Mouse (Mus musculus) neural tube, embryonic 14.5 days (tissue): ENCODE data around the gene BC030867. TPM values are rescaled to one million over a fixed set of nuclear protein-coding genes. Genes with fewer than 3 reads are reported as not detected.

ENCODE experiments used
- ATAC-seq: fragments of 200-750 bp; cut with Nextera tagmentation; 2 replicates; pipeline ENCODE4 v1.8.0; 2017; ENCODE audit warnings: low read depth, mild to moderate bottlenecking, moderate TSS enrichment, moderate library complexity
- H3K27ac ChIP-seq: fragments of 300-500 bp; sonication (generic); 2 replicates; pipeline ENCODE4 v1.5.1; 2014; ENCODE audit warnings: low read depth, mild to moderate bottlenecking, control low read depth, low read length, moderate library complexity, mixed read lengths
- H3K27me3 ChIP-seq: fragments of 300-500 bp; sonication (generic); 2 replicates; pipeline ENCODE4 v1.6.1; 2014; ENCODE audit warnings: low read length; ENCODE audit not compliant: control insufficient read depth, insufficient read depth
- H3K36me3 ChIP-seq: fragments of 300-500 bp; sonication (generic); 2 replicates; pipeline ENCODE4 v1.6.1; 2014; ENCODE audit warnings: low read length, mixed read lengths; ENCODE audit not compliant: control insufficient read depth, insufficient read depth
- H3K4me1 ChIP-seq: fragments of 300-500 bp; sonication (generic); 2 replicates; pipeline ENCODE4 v1.6.1; 2014; ENCODE audit warnings: low read length; ENCODE audit not compliant: control insufficient read depth, insufficient read depth
- H3K4me2 ChIP-seq: fragments of 300-500 bp; sonication (generic); 2 replicates; pipeline ENCODE4 v1.6.1; 2014; ENCODE audit warnings: mild to moderate bottlenecking, low read depth, low read length, control low read depth
- H3K4me3 ChIP-seq: fragments of 300-500 bp; sonication (generic); 2 replicates; pipeline ENCODE4 v1.5.1; 2014; ENCODE audit warnings: low read depth, low read length, control low read depth, mixed read lengths
- H3K9ac ChIP-seq: fragments of 300-500 bp; sonication (generic); replicated peaks from 2 replicates; pipeline ENCODE4 v1.6.1; 2014; ENCODE audit warnings: low read depth, mild to moderate bottlenecking, control low read depth, low read length, mixed read lengths
- H3K9me3 ChIP-seq: fragments of 300-500 bp; sonication (generic); 2 replicates; pipeline ENCODE4 v1.6.1; 2016; ENCODE audit warnings: low read length; ENCODE audit not compliant: control insufficient read depth
- WGBS: fragments of 180-500 bp; shearing (Covaris S2); extraction: QIAGEN DNeasy Blood & Tissue Kit; methylation state at CpG from one replicate; pipeline ENCODE4 v1.1.7; 2014; 5-methylcytosine and 5-hydroxymethylcytosine counted together
- polyA plus RNA-seq: library from polyadenylated mRNA; unstranded; fragments of >200 nt; fragmentation: Nextera tagmentation; extraction: Ambion mirVana; gene quantifications from 2 replicates; pipeline ENCODE4 v1.2.1, GENCODE M21; 2014

Gene BC030867
- polyA plus RNA-seq, 1 experiment from 2014 or later = 1.4 TPM

DNA sequence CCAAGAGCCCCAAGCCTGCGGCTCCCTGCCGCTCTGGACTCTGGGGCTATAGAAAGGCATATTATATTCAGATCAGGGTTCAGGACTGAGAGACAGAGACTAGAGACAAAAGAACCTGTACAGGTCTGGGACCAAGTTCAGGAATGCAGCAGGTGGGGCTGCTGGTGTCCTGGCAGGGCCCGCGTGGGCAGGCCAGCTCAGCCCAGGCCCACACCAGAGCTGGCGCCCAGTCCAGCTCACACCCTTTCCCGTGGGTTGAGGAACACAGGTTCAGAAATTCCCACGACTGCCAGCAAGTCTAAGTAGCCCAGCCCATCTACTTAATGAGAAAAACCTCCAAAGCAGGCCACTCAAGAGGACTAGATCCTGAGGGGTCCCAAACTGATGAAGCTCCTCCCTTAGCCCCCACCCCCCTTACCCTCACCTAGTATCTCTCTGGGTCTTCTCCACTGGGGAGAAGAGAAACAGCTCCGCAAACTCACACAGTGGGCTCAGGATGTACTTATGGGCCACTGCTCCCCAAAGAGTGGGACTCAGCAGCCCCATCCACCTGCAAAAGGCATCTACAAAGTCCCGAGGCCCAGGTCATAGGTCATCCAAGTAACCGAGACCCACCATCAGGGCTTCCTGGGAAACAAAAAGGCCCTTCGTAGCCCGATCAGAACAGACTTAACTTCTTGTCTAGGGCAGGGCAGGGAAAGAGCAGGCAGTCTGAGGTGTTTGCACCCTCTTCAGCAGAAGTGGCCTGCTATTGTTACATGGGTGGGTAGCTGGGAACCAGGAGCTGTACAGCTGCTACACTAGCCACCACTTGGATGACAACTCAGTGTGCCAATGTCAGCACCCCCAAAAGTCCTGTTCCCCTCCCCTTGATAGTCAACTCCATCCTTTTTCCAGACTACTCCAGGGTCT, 22.4 kb upstream of the BC030867 start:
- H3K9me3 ChIP-seq = no peaks in the 10 kb centered on the region
- 78% methylated on average over 12 of the region's 12 CpGs for WGBS
- H3K36me3 ChIP-seq = no peaks in the 10 kb centered on the region
- H3K4me3 ChIP-seq = no peak overlapping the region
- peak overlapping the region; percentile 91 for H3K4me2 ChIP-seq
- H3K9ac ChIP-seq = no peak overlapping the region; the same call in 1 of the 2 replicates
- no peak for ATAC-seq
- no peak overlapping the region; the same call in 1 of the 2 replicates for H3K27ac ChIP-seq
- no peaks in the 10 kb centered on the region for H3K27me3 ChIP-seq
- H3K4me1 ChIP-seq = peaks cover 47% of the 10 kb centered on the region

DNA sequence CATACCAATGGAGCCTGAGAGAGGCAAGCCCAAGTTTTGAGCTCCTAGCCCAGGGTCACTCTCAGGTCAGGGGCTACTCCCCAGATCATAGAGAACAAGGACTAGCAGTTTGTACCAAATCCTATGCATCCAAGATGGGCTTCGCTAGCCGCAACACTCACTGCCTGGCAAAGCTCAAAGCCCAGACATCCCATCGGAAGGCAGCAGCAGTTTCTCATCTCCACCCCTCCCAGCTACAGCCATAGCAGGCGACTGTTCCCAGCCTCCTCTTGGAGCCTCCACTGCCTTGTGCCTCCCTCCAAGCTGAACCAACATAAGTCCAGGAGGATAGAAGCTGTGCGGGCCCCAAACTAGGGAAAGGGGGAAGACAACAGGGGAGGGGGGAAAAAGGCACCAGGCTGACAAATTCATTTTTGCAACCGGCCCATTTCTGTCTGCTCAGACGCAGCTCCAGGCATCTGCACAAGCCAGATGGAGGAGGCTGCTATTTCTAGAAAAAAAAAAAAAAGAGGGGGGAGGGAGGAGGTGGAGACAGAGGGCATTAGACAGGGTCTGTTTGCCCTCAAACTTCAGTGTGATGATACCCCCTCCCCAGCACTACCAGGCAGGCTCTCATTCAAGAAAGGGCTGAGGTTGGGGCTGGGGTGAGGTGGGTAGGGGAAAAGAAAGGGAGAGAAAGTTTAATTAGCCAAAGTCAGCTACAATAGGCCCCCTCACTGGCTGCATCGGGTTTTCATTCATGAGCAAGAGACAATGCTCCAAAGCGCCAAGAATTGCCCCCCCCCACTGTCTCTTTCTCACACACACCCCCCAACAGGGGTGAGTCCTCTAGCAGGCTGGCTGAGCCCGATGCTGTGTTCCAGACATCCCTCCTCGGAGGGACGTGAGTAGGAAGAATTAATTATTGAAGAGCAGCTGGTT, 21.2 kb upstream of the BC030867 start:
- Histone ChIP-seq H3K27me3 (no peaks in the 10 kb centered on the region), H3K4me2 (peak overlapping the region; percentile 91), H3K27ac (peak overlapping the region; percentile 94), H3K4me3 (peak overlapping the region; percentile 86), H3K9me3 (no peaks in the 10 kb centered on the region), H3K36me3 (no peaks in the 10 kb centered on the region), H3K4me1 (peaks cover 47% of the 10 kb centered on the region), H3K9ac (peak overlapping the region; percentile 94)
- ATAC-seq = peak; percentile 49
- 10% methylated on average over 12 of the region's 12 CpGs for WGBS

DNA sequence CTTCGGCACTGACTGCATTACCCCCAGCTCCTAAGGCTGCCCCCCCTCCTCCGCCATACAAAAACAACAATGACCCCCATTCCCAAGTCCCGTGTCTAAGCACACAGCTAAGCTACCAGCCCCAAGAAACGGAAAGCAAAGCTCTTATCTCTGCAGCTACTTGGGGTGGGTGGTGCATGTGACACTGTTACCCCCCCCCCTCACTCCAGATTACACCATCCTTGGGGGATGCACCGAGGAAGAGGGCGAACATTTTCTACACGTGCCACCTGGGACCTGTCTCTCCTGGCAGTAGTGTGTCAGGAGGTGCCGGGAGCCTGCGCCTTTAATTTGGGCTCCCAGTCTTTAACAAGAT, 20.5 kb upstream of the BC030867 start:
- ATAC-seq = peak; percentile 12
- H3K4me1 ChIP-seq = peaks cover 47% of the 10 kb centered on the region
- peak overlapping the region; percentile 94 for H3K27ac ChIP-seq
- H3K4me2 ChIP-seq = peak overlapping the region; percentile 91
- peak overlapping the region; percentile 94 for H3K9ac ChIP-seq
- H3K4me3 ChIP-seq = peak overlapping the region; percentile 86
- H3K36me3 ChIP-seq = no peaks in the 10 kb centered on the region
- H3K27me3 ChIP-seq = no peaks in the 10 kb centered on the region
- no peaks in the 10 kb centered on the region for H3K9me3 ChIP-seq
- 22% methylated on average over 9 of the region's 9 CpGs for WGBS

GRCm38 (mm10) chr11:102228646-102229268, 19.9 kb upstream of the BC030867 start:
- ATAC-seq = no peak
- 10% methylated on average over 7 of the region's 7 CpGs for WGBS
- Histone ChIP-seq H3K9ac (peak overlapping the region; percentile 94), H3K27me3 (no peaks in the 10 kb centered on the region), H3K4me2 (peak overlapping the region; percentile 91), H3K27ac (peak overlapping the region; percentile 94), H3K4me1 (peaks cover 42% of the 10 kb centered on the region), H3K36me3 (no peaks in the 10 kb centered on the region), H3K9me3 (no peaks in the 10 kb centered on the region), H3K4me3 (peak overlapping the region; percentile 86)

DNA sequence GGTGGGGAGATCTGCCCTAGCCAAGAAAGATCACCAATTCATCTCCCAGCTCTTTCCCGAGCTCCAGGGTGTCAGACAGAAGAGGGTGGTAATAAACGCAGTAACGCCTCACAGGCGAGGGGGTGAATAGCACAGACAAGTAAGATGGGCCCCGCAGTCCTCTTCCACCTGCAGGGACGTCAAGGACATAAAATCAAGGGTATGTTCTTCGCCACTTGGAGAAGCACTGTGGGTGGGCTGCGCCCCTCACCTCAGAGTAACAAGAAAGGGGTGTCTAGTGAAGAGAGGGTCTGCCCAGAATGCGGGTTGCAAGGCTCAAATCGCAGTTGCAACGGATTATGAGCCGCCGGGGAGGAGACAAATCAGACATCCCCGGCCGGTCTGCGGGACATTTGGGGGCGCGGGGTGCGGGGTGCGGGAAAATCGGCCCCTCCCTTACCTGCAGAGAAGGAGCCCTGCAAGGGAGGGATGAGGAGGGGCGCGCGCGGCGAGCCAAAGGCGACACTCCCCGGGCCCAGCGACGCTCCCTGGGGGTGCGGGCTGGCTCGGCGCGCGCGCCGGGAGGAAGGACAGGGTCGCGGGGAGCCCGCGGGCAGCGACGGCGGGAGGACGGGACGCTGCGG, 19.2 kb upstream of the BC030867 start:
- WGBS = under 1% methylated on average over 25 of the region's 47 CpGs
- Histone ChIP-seq H3K9ac (peak overlapping the region; percentile 94), H3K27me3 (no peaks in the 10 kb centered on the region), H3K4me3 (peak overlapping the region; percentile 86), H3K4me2 (peak overlapping the region; percentile 91), H3K27ac (peak overlapping the region; percentile 94), H3K36me3 (no peaks in the 10 kb centered on the region), H3K9me3 (no peaks in the 10 kb centered on the region), H3K4me1 (peaks cover 39% of the 10 kb centered on the region)
- peak; percentile 39 for ATAC-seq

- H3K36me3 ChIP-seq = no peaks in the 10 kb centered on the region
- peaks cover 32% of the 10 kb centered on the region for H3K4me1 ChIP-seq
- H3K9me3 ChIP-seq = no peaks in the 10 kb centered on the region
- H3K4me2 ChIP-seq = peak within 1 kb of the TSS; percentile 91
- ATAC-seq = peak; percentile 88
- peak within 1 kb of the TSS; percentile 86 for H3K4me3 ChIP-seq
- H3K27ac ChIP-seq = peak within 1 kb of the TSS; percentile 94
- H3K27me3 ChIP-seq = no peaks in the 10 kb centered on the region
- H3K9ac ChIP-seq = peak within 1 kb of the TSS; percentile 94
- under 1% methylated on average over 37 of the region's 49 CpGs for WGBS
These were observed 18.5 kb upstream of the BC030867 start, which contains the start of gene Hdac5 for GRCm38 (mm10) chr11:102230006-102230741. Hdac5 (minus strand) TSS chr11:102230166.

DNA sequence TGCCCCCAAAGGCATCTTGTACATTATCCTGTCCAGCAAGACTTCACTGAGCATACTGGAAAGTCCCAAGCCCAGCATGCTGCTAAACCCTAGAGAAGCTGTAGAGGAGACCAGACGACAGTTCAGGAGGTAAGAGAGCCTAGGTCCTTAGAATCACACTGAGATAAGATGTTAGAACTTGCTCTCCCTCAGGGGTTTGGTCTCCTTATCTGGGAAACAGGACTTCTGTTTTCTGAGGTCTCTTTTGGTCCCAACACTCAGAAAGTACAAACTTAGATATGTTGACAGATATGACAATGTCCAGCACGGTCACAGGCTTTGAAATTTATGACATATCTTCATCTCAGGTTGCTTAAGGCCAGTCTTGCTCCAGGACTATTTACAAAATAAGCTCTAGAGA, 12.7 kb upstream of the BC030867 start:
- Histone ChIP-seq H3K36me3 (no peaks in the 10 kb centered on the region), H3K27ac (no peak overlapping the region), H3K27me3 (no peaks in the 10 kb centered on the region), H3K4me2 (no peak overlapping the region), H3K9ac (no peak overlapping the region), H3K4me3 (no peak overlapping the region), H3K4me1 (no peaks in the 10 kb centered on the region), H3K9me3 (no peaks in the 10 kb centered on the region)
- WGBS = 77% methylated on average over 2 of the region's 2 CpGs
- ATAC-seq = no peak

- Histone ChIP-seq H3K4me3 (no peak overlapping the region), H3K27me3 (no peaks in the 10 kb centered on the region), H3K9me3 (no peaks in the 10 kb centered on the region), H3K4me1 (peaks cover 13% of the 10 kb centered on the region), H3K27ac (no peak overlapping the region), H3K9ac (no peak overlapping the region), H3K4me2 (no peak overlapping the region), H3K36me3 (no peaks in the 10 kb centered on the region)
- ATAC-seq = no peak
- 89% methylated on average over 6 of the region's 6 CpGs for WGBS
These were observed 8.0 kb upstream of the BC030867 start for GRCm38 (mm10) chr11:102240636-102241035.
